9 mouse cellular contexts compared by ENCODE assay signal in genomic region chr6:114818471-114818870, GRCm38 (mm10).
DNase-seq lines count a peak whose midpoint lies in the region; ATAC-seq lines count a peak whose summit lies in the region.
"Had no signal": no experiment of that assay in that cellular context is flagged by ENCODE, and none has a peak within 500 bp of the region (broad histone marks: within the 10 kb centered on the region; RNA-seq: fewer than 3 reads in every experiment).

No protein-coding gene starts in this region.

- H3K36me3 ChIP-seq in hindbrain, embryonic 13.5 days, result 0 out of 2 replicates have a peak, but pooled peaks cover 2% of the 10 kb centered on the region
- H3K36me3 ChIP-seq in hindbrain, embryonic 12.5 days, result no peaks in the 10 kb centered on the region
- no peaks in the 10 kb centered on the region for H3K36me3 ChIP-seq in embryonic facial prominence, embryonic 10.5 days (replicated peaks)
- no peaks in the 10 kb centered on the region for H3K36me3 ChIP-seq in lung, embryonic 16.5 days (ENCODE audit: control insufficient read depth, insufficient read depth, low read length)

- peaks cover 3% of the 10 kb centered on the region; the same call in 1 of the 2 replicates for H3K9me3 ChIP-seq in hindbrain, embryonic 13.5 days
- no peaks in the 10 kb centered on the region for H3K9me3 ChIP-seq in hindbrain, embryonic 12.5 days (replicated peaks)
- H3K9me3 ChIP-seq in embryonic facial prominence, embryonic 10.5 days, result 0 out of 2 replicates have a peak, but pooled peaks cover 3% of the 10 kb centered on the region
- H3K9me3 ChIP-seq in lung, embryonic 16.5 days (ENCODE audit: control insufficient read depth, low read length), result peaks cover 5% of the 10 kb centered on the region

- H3K4me2 ChIP-seq in hindbrain, embryonic 13.5 days, result no peak overlapping the region
- no peak overlapping the region for H3K4me2 ChIP-seq in hindbrain, embryonic 12.5 days (replicated peaks)
- H3K4me2 ChIP-seq in lung, embryonic 16.5 days (ENCODE audit: low read depth, low read length), result no peak overlapping the region

- WGBS in hindbrain, embryonic 13.5 days, result 69% methylated on average over 6 of the region's 6 CpGs
- 48% methylated on average over 6 of the region's 6 CpGs for WGBS in hindbrain, embryonic 12.5 days
- 43% methylated on average over 6 of the region's 6 CpGs for WGBS in embryonic facial prominence, embryonic 10.5 days
- WGBS in lung, embryonic 16.5 days, result 36% methylated on average over 6 of the region's 6 CpGs

- no peak for ATAC-seq in hindbrain, embryonic 13.5 days (ENCODE audit: low FRiP score)
- ATAC-seq in hindbrain, embryonic 12.5 days (ENCODE audit: low FRiP score), result no peak
- ATAC-seq in lung, embryonic 16.5 days (ENCODE audit: low read depth), result peak; percentile 31; the same call in 1 of the 2 replicates
- ATAC-seq in monocyte, adult 5-6 weeks (replicated peaks; ENCODE audit: insufficient number of reproducible peaks, low FRiP score, low TSS enrichment, poor library complexity, severe bottlenecking), result no peak

- no peaks in the 10 kb centered on the region for H3K27me3 ChIP-seq in hindbrain, embryonic 13.5 days
- no peaks in the 10 kb centered on the region for H3K27me3 ChIP-seq in hindbrain, embryonic 12.5 days
- H3K27me3 ChIP-seq in embryonic facial prominence, embryonic 10.5 days (replicated peaks; ENCODE audit: low read depth, poor library complexity, severe bottlenecking), result no peaks in the 10 kb centered on the region
- H3K27me3 ChIP-seq in lung, embryonic 16.5 days (ENCODE audit: control insufficient read depth, insufficient read depth, low read depth, low read length), result no peaks in the 10 kb centered on the region

- H3K9ac ChIP-seq in hindbrain, embryonic 13.5 days, result no peak overlapping the region
- no peak overlapping the region for H3K9ac ChIP-seq in hindbrain, embryonic 12.5 days
- H3K9ac ChIP-seq in lung, embryonic 16.5 days (ENCODE audit: low read length), result no peak overlapping the region

- 0 out of 2 replicates have a peak overlapping the region, but pooled peaks have one; percentile 18 for H3K27ac ChIP-seq in hindbrain, embryonic 13.5 days
- no peak overlapping the region for H3K27ac ChIP-seq in hindbrain, embryonic 12.5 days
- H3K27ac ChIP-seq in embryonic facial prominence, embryonic 10.5 days (replicated peaks), result 0 out of 2 replicates have a peak overlapping the region, but pooled peaks have one; percentile 15
- H3K27ac ChIP-seq in lung, embryonic 16.5 days (ENCODE audit: low read length), result peak overlapping the region; percentile 33

- DNase-seq in embryonic facial prominence, embryonic 10.5 days (ENCODE audit: low spot score), result no peak
- peak; percentile 50 for DNase-seq in heart, postnatal 4 days
- DNase-seq in thymus, adult 18-20 months, result no peak
- no peak for DNase-seq in urinary bladder, postnatal 4 days (ENCODE audit: low spot score in 2 of 2)

- H3K4me1 ChIP-seq in hindbrain, embryonic 13.5 days (replicated peaks), result peaks cover 10% of the 10 kb centered on the region; the same call in 1 of the 2 replicates
- peaks cover 13% of the 10 kb centered on the region for H3K4me1 ChIP-seq in hindbrain, embryonic 12.5 days
- H3K4me1 ChIP-seq in embryonic facial prominence, embryonic 10.5 days, result peaks cover 50% of the 10 kb centered on the region
- peaks cover 45% of the 10 kb centered on the region for H3K4me1 ChIP-seq in lung, embryonic 16.5 days (replicated peaks; ENCODE audit: control insufficient read depth, insufficient read depth, low read length)

- no peak overlapping the region for H3K4me3 ChIP-seq in hindbrain, embryonic 13.5 days
- no peak overlapping the region for H3K4me3 ChIP-seq in hindbrain, embryonic 12.5 days
- H3K4me3 ChIP-seq in embryonic facial prominence, embryonic 10.5 days, result no peak overlapping the region
- no peak overlapping the region for H3K4me3 ChIP-seq in lung, embryonic 16.5 days (ENCODE audit: low read length)
- H3K4me3 ChIP-seq: myocyte had no signal
